Mouse (Mus musculus) spleen, postnatal 10 days (tissue): Measurements from ENCODE around the gene Col11a1.

Experiments used
- DNase-seq, 2 experiments: peaks; one replicate each; pipeline ENCODE4 v3.0.0; 2021 to 2022; ENCODE audit warnings: low spot score in 2 of 2

Gene Col11a1

GRCm38 (mm10) chr3:114029971-114030635, at the start of gene Col11a1:
Col11a1 (plus strand) TSS chr3:114030540.
- no peak for DNase-seq

- DNase-seq, result no peak
Observed at GRCm38 (mm10) chr3:113990936-113991335, 39.4 kb upstream of the Col11a1 start.

- no peak for DNase-seq
Observed at GRCm38 (mm10) chr3:114030886-114031285, 546 bp downstream of the Col11a1 start.

- DNase-seq, result no peak
Observed at GRCm38 (mm10) chr3:114031351-114032213, 1.2 kb downstream of the Col11a1 start.

GRCm38 (mm10) chr3:114032333-114032732, 2.0 kb downstream of the Col11a1 start:
- DNase-seq, result no peak

GRCm38 (mm10) chr3:114052406-114052805, 22.1 kb downstream of the Col11a1 start:
- no peak for DNase-seq

GRCm38 (mm10) chr3:114053501-114053900, 23.2 kb downstream of the Col11a1 start:
- no peak for DNase-seq

- no peak for DNase-seq
Observed at GRCm38 (mm10) chr3:114065123-114065522, 34.8 kb downstream of the Col11a1 start.

GRCm38 (mm10) chr3:114065587-114065986, 35.2 kb downstream of the Col11a1 start:
- DNase-seq, result no peak

GRCm38 (mm10) chr3:114099335-114099734, 69.0 kb downstream of the Col11a1 start:
- no peak for DNase-seq

GRCm38 (mm10) chr3:114107099-114107498, 76.8 kb downstream of the Col11a1 start:
- no peak for DNase-seq

GRCm38 (mm10) chr3:114147140-114147539, 116.8 kb downstream of the Col11a1 start:
- no peak for DNase-seq

- DNase-seq, result no peak
Observed at GRCm38 (mm10) chr3:114197964-114198750, 167.8 kb downstream of the Col11a1 start.

GRCm38 (mm10) chr3:114212255-114212654, 181.9 kb downstream of the Col11a1 start:
- DNase-seq, result no peak

GRCm38 (mm10) chr3:114216105-114216504, 185.8 kb downstream of the Col11a1 start:
- no peak for DNase-seq

- no peak for DNase-seq
Observed at GRCm38 (mm10) chr3:114229501-114229900, 199.2 kb downstream of the Col11a1 start.
